Mouse (Mus musculus): ENCODE results near the gene Zfyve1.

DNA sequence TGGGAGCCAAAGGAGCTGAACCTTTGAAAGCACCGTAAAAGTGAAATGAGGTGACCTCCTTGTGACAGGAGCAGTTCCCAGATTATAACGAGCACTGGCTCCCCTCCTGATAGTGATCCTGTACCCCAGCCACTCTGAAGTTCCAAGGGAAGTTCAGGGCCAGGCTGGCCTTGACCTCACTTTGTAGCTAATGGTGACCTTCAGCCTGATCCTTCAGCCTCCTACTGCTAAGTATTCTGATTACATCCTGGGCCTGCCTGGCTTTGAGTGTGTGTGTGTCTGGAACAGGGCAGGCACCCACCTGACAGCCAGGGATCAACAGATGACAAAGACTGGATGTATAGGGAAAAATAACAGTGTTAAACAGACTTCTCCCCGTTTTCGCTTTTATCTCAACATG is 73.1 kb downstream of the Zfyve1 start:
- TF ChIP-seq CTCF (IDR thresholded peaks at IDR 0.05; ENCODE audit: low read depth, low read length) (no peak), POLR2A (IDR thresholded peaks at IDR 0.05; ENCODE audit: borderline replicate concordance, low read depth, low read length) (no peak)

All from bone marrow macrophage, adult 2 months (primary cell).